Mouse (Mus musculus): ENCODE results near the gene Il12rb2. TPM values are rescaled to one million over a fixed set of nuclear protein-coding genes. Genes with fewer than 3 reads are reported as not detected.

Il12rb2 gene
- total and polyA plus RNA-seq, 3 experiments = 0.08 TPM; not detected in 2

GRCm38 (mm10) chr6:67348065-67348464, 27.9 kb downstream of the Il12rb2 start:
- Histone ChIP-seq H3K9ac (ENCODE audit: insufficient read depth, low read depth) (no peak overlapping the region), H3K4me1 (ENCODE audit: control insufficient read depth in 1 of 2, insufficient read depth in 2 of 2) (no peaks in the 10 kb centered on the region), H3K4me3 (replicated peaks in 1 of 3; ENCODE audit: low read depth in 2 of 3, low read length in 2 of 3, poor library complexity in 1 of 3) (no peak overlapping the region), H3K4me2 (ENCODE audit: insufficient read depth, low read depth, poor library complexity, severe bottlenecking) (no peak overlapping the region), H3K79me2 (replicated peaks; ENCODE audit: control insufficient read depth, extremely low read depth, insufficient read depth, poor library complexity, severe bottlenecking) (no peaks in the 10 kb centered on the region), H3K36me3 (replicated peaks in 1 of 2; ENCODE audit: control insufficient read depth in 1 of 2, insufficient read depth in 1 of 2, low read length in 1 of 2) (no peaks in the 10 kb centered on the region), H3K27me3 (replicated peaks) (no peaks in the 10 kb centered on the region), H3K27ac (ENCODE audit: insufficient read depth, low read depth) (no peak overlapping the region), H3K9me3 (replicated peaks; ENCODE audit: low read length) (no peaks in the 10 kb centered on the region)
- DNase-seq (ENCODE audit: extremely low read depth) = no peak
- in situ Hi-C loops (cut with MboI; ENCODE audit: low pct_ligation_motif_present, low pct_unique_long_range_greater_than_20kb, low sequenced_read_pairs) = no loop called here
- dilution Hi-C loops (cut with MboI; ENCODE audit: extremely low pct_ligation_motif_present, extremely low pct_unique_long_range_greater_than_20kb, low sequenced_read_pairs) = no loop called here
- TF ChIP-seq CHD1 (IDR thresholded peaks at IDR 0.05; ENCODE audit: low read depth, low read length) (no peak), BHLHE40 (IDR thresholded peaks at IDR 0.05; ENCODE audit: low read depth, low read length) (no peak), ZNF384 (IDR thresholded peaks at IDR 0.05; ENCODE audit: low read depth, low read length) (no peak), MAFK (IDR thresholded peaks at IDR 0.05; ENCODE audit: insufficient replicate concordance, low read length) (no peak), SMC3 (IDR thresholded peaks at IDR 0.05; ENCODE audit: low read depth, low read length) (no peak), ZMIZ1 (IDR thresholded peaks at IDR 0.05; ENCODE audit: low read depth, low read length) (no peak), JUN (IDR thresholded peaks at IDR 0.05; ENCODE audit: insufficient read depth, low read depth, low read length) (no peak)

GRCm38 (mm10) chr6:67339494-67339893, 36.5 kb downstream of the Il12rb2 start:
- Histone ChIP-seq H3K4me2 (ENCODE audit: insufficient read depth, low read depth, poor library complexity, severe bottlenecking) (no peak overlapping the region), H3K36me3 (replicated peaks in 1 of 2; ENCODE audit: control insufficient read depth in 1 of 2, insufficient read depth in 1 of 2, low read length in 1 of 2) (no peaks in the 10 kb centered on the region), H3K79me2 (replicated peaks; ENCODE audit: control insufficient read depth, extremely low read depth, insufficient read depth, poor library complexity, severe bottlenecking) (no peaks in the 10 kb centered on the region), H3K4me1 (ENCODE audit: control insufficient read depth in 1 of 2, insufficient read depth in 2 of 2) (peaks cover 0 to 8% of the 10 kb centered on the region in 2 experiments; a peak in 1 of 4 replicates), H3K9me3 (replicated peaks; ENCODE audit: low read length) (no peaks in the 10 kb centered on the region), H3K4me3 (replicated peaks in 1 of 3; ENCODE audit: low read depth in 2 of 3, low read length in 2 of 3, poor library complexity in 1 of 3) (no peak overlapping the region), H3K9ac (ENCODE audit: insufficient read depth, low read depth) (no peak overlapping the region), H3K27me3 (replicated peaks) (no peaks in the 10 kb centered on the region), H3K27ac (ENCODE audit: insufficient read depth, low read depth) (no peak overlapping the region)
- in situ Hi-C loops (cut with MboI; ENCODE audit: low pct_ligation_motif_present, low pct_unique_long_range_greater_than_20kb, low sequenced_read_pairs) (no loop called here), dilution Hi-C loops (cut with MboI; ENCODE audit: extremely low pct_ligation_motif_present, extremely low pct_unique_long_range_greater_than_20kb, low sequenced_read_pairs) (no loop called here)
- DNase-seq (ENCODE audit: extremely low read depth) = no peak
- TF ChIP-seq MEF2A (IDR thresholded peaks at IDR 0.05; ENCODE audit: borderline replicate concordance, low read depth, low read length) (no peak), MAFK (IDR thresholded peaks at IDR 0.05; ENCODE audit: insufficient replicate concordance, low read length) (no peak), MAZ (IDR thresholded peaks at IDR 0.05; ENCODE audit: low read depth, low read length) (no peak), MYC (IDR thresholded peaks at IDR 0.05; ENCODE audit: low read depth, low read length) (no peak), JUND (conservative IDR thresholded peaks at IDR 0.05; ENCODE audit: low read depth, low read length) (no peak)

- no peaks in the 10 kb centered on the region for H3K27me3 ChIP-seq (replicated peaks)
- H3K4me1 ChIP-seq (ENCODE audit: control insufficient read depth in 1 of 2, insufficient read depth in 2 of 2) = peaks cover 0 to 8% of the 10 kb centered on the region in 2 experiments; a peak in 1 of 4 replicates
- H3K27ac ChIP-seq (ENCODE audit: insufficient read depth, low read depth) = no peak overlapping the region
- dilution Hi-C loops (cut with MboI; ENCODE audit: extremely low pct_ligation_motif_present, extremely low pct_unique_long_range_greater_than_20kb, low sequenced_read_pairs) (no loop called here), in situ Hi-C loops (cut with MboI; ENCODE audit: low pct_ligation_motif_present, low pct_unique_long_range_greater_than_20kb, low sequenced_read_pairs) (no loop called here)
- no peak overlapping the region for H3K4me3 ChIP-seq (replicated peaks in 1 of 3; ENCODE audit: low read depth in 2 of 3, low read length in 2 of 3, poor library complexity in 1 of 3)
- no peak overlapping the region for H3K9ac ChIP-seq (ENCODE audit: insufficient read depth, low read depth)
- H3K4me2 ChIP-seq (ENCODE audit: insufficient read depth, low read depth, poor library complexity, severe bottlenecking) = no peak overlapping the region
- H3K79me2 ChIP-seq (replicated peaks; ENCODE audit: control insufficient read depth, extremely low read depth, insufficient read depth, poor library complexity, severe bottlenecking) = no peaks in the 10 kb centered on the region
- TF ChIP-seq NRF1 (IDR thresholded peaks at IDR 0.05; ENCODE audit: low read depth, low read length) (no peak), POLR2A (IDR thresholded peaks at IDR 0.05; ENCODE audit: low read depth, low read length) (no peak)
- no peaks in the 10 kb centered on the region for H3K36me3 ChIP-seq (replicated peaks in 1 of 2; ENCODE audit: control insufficient read depth in 1 of 2, insufficient read depth in 1 of 2, low read length in 1 of 2)
- no peaks in the 10 kb centered on the region for H3K9me3 ChIP-seq (replicated peaks; ENCODE audit: low read length)
- DNase-seq (ENCODE audit: extremely low read depth) = no peak
Observed at GRCm38 (mm10) chr6:67337943-67338342, 38.0 kb downstream of the Il12rb2 start.

Measured in CH12.LX (cell line).